Mouse (Mus musculus) small intestine, adult 2 months (tissue): Measurements from ENCODE around the gene Msi2.

ENCODE experiments used
- CTCF ChIP-seq: fragments of 200-500 bp; IDR thresholded peaks from 2 replicates; pipeline ENCODE4 v1.5.1; 2012; ENCODE audit warnings: low read depth, mild to moderate bottlenecking, control low read depth, inconsistent platforms, low read length, moderate library complexity, mixed read lengths; ENCODE audit not compliant: insufficient replicate concordance, insufficient read length; ENCODE audit errors: extremely low read depth
- POLR2A ChIP-seq: fragments of 200-500 bp; IDR thresholded peaks from 2 replicates; pipeline ENCODE4 v1.6.1; 2012; ENCODE audit warnings: low read depth, mild to moderate bottlenecking, control low read depth, inconsistent platforms, low read length, moderate library complexity

GRCm38 (mm10) chr11:88408305-88408704, 310.0 kb downstream of the Msi2 start:
- TF ChIP-seq CTCF: no peak
- no peak for TF ChIP-seq POLR2A
